21 mouse cellular contexts compared by ENCODE assay signal in the genomic region with DNA sequence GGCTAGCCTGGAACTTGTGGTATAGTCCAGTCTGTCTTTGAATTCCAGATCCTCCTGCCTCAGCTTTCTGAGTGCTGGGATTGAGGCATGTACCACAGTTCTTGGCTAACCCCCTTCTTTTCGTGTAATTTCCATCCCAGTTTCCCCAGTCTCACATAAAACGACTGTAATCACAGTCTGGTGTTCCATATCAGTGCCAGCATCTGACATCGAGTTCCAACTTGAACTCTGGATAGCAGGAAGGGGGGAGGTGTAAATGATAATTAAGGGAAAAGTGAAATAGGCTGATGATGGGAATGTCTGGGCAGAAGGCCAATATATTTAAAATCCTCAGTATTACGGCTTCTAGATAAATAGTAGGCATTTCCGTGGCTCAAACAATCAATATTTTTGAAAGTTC. TPM values are rescaled to one million over a fixed set of nuclear protein-coding genes. Genes with fewer than 3 reads are reported as not detected.
"Had no signal": no experiment of that assay in that cellular context is flagged by ENCODE, and none has a peak within 500 bp of the region (broad histone marks: within the 10 kb centered on the region; RNA-seq: fewer than 3 reads in every experiment).

No protein-coding gene starts in this region.

- ATAC-seq: midbrain, embryonic 16.5 days had no signal

- H3K4me1 ChIP-seq: midbrain, embryonic 10.5 days; midbrain, embryonic 12.5 days; neural tube, embryonic 13.5 days; neural tube, embryonic 15.5 days; stomach, embryonic 15.5 days had no signal

- H3K36me3 ChIP-seq: midbrain, embryonic 10.5 days; midbrain, embryonic 12.5 days; neural tube, embryonic 13.5 days; neural tube, embryonic 15.5 days; stomach, embryonic 15.5 days had no signal

- H3K4me2 ChIP-seq: lung, embryonic 14.5 days; midbrain, embryonic 12.5 days; neural tube, embryonic 13.5 days; neural tube, embryonic 15.5 days; stomach, embryonic 15.5 days had no signal

- H3K4me3 ChIP-seq: midbrain, embryonic 10.5 days; midbrain, embryonic 12.5 days; myocyte; neural tube, embryonic 13.5 days; neural tube, embryonic 15.5 days; stomach, embryonic 15.5 days had no signal

- H3K9ac ChIP-seq: lung, embryonic 14.5 days; midbrain, embryonic 12.5 days; neural tube, embryonic 13.5 days; neural tube, embryonic 15.5 days; stomach, embryonic 15.5 days had no signal

- H3K27ac ChIP-seq: midbrain, embryonic 10.5 days; midbrain, embryonic 12.5 days; neural tube, embryonic 13.5 days; neural tube, embryonic 15.5 days; stomach, embryonic 15.5 days; stomach, postnatal 0 days had no signal

- H3K27me3 ChIP-seq: midbrain, embryonic 12.5 days; neural tube, embryonic 13.5 days; neural tube, embryonic 15.5 days; stomach, embryonic 15.5 days had no signal

- DNase-seq: lung, adult 18-20 months; lung, embryonic 14.5 days; lung, postnatal 10 days; lung, postnatal 4 days; midbrain, embryonic 14.5 days; right cerebral cortex, postnatal 14 days; thymus, adult 2 months; thymus, postnatal 25 days; thymus, postnatal 4 days had no signal

- H3K9me3 ChIP-seq: midbrain, embryonic 10.5 days; midbrain, embryonic 12.5 days; neural tube, embryonic 13.5 days; neural tube, embryonic 15.5 days; stomach, embryonic 15.5 days had no signal

RNA-seq across cellular contexts. Expression of a gene that starts 19.0 kb away (rescaled TPM):
- polyA plus RNA-seq: midbrain, embryonic 10.5 days; midbrain, embryonic 12.5 days; midbrain, embryonic 14.5 days; midbrain, embryonic 16.5 days; myocyte; neural tube, embryonic 11.5 days; neural tube, embryonic 13.5 days; neural tube, embryonic 15.5 days; testis, adult 2 months had no signal

RNA-seq across cellular contexts. Expression of a gene that starts 46.6 kb away (rescaled TPM):
- polyA plus RNA-seq: lung, embryonic 14.5 days; lung, embryonic 16.5 days; midbrain, embryonic 10.5 days; midbrain, embryonic 14.5 days; midbrain, embryonic 16.5 days; myocyte; neural tube, embryonic 13.5 days; neural tube, embryonic 15.5 days; spleen, adult 2 months; stomach, embryonic 15.5 days; testis, adult 2 months had no signal
